Mouse (Mus musculus) liver, embryonic 15.5 days (tissue): ENCODE data around the gene Rpl38. TPM values are rescaled to one million over a fixed set of nuclear protein-coding genes. Genes with fewer than 3 reads are reported as not detected.

ENCODE experiments used
- ATAC-seq: fragments of 200-750 bp; cut with Nextera tagmentation; 2 replicates; pipeline ENCODE4 v1.8.0; 2017; ENCODE audit warnings: moderate number of reproducible peaks, mild to moderate bottlenecking, moderate library complexity; ENCODE audit not compliant: insufficient read depth
- H3K27ac ChIP-seq: fragments of 300-500 bp; sonication (generic); replicated peaks from 2 replicates; pipeline ENCODE4 v1.5.1; 2015; ENCODE audit warnings: mild to moderate bottlenecking, inconsistent platforms
- H3K27me3 ChIP-seq: fragments of 300-500 bp; sonication (generic); 2 replicates; pipeline ENCODE4 v1.6.1; 2015; ENCODE audit warnings: mild to moderate bottlenecking, inconsistent platforms
- H3K36me3 ChIP-seq: fragments of 300-500 bp; sonication (generic); replicated peaks from 2 replicates; pipeline ENCODE4 v1.6.1; 2015; ENCODE audit warnings: moderate library complexity, mild to moderate bottlenecking, inconsistent platforms
- H3K4me1 ChIP-seq: fragments of 300-500 bp; sonication (generic); replicated peaks from 2 replicates; pipeline ENCODE4 v1.6.1; 2015; ENCODE audit warnings: inconsistent platforms
- H3K4me2 ChIP-seq: fragments of 300-500 bp; sonication (generic); 2 replicates; pipeline ENCODE4 v1.6.1; 2015; ENCODE audit warnings: moderate library complexity, mild to moderate bottlenecking, inconsistent platforms
- H3K4me3 ChIP-seq: fragments of 300-500 bp; sonication (generic); replicated peaks from 2 replicates; pipeline ENCODE4 v1.5.1; 2015; ENCODE audit warnings: mild to moderate bottlenecking, inconsistent platforms
- H3K9ac ChIP-seq: fragments of 300-500 bp; sonication (generic); 2 replicates; pipeline ENCODE4 v1.6.1; 2015; ENCODE audit warnings: moderate library complexity, mild to moderate bottlenecking, inconsistent platforms
- H3K9me3 ChIP-seq: fragments of 300-500 bp; sonication (generic); replicated peaks from 2 replicates; pipeline ENCODE4 v1.6.1; 2016; ENCODE audit warnings: inconsistent platforms
- WGBS: fragments of 180-500 bp; shearing (Covaris S2); methylation state at CpG from one replicate; pipeline ENCODE4 v1.1.7; 2015; ENCODE audit warnings: mixed read lengths; ENCODE audit not compliant: insufficient replicate concordance; 5-methylcytosine and 5-hydroxymethylcytosine counted together
- polyA plus RNA-seq: library from polyadenylated mRNA; unstranded; fragments of >200 nt; fragmentation: Nextera tagmentation; extraction: Ambion mirVana; gene quantifications from 2 replicates; pipeline ENCODE4 v1.2.1, GENCODE M21; 2015

The Rpl38 gene
- polyA plus RNA-seq, result 503 and 662 TPM in 2 replicates

- WGBS, result under 1% methylated on average over 20 of the region's 21 CpGs
These were observed at the start of gene Rpl38 for GRCm38 (mm10) chr11:114668301-114668710. Gene Rpl38 (plus strand): TSS chr11:114668524.

GRCm38 (mm10) chr11:114618697-114619417 is 49.5 kb upstream of the Rpl38 start:
- Histone ChIP-seq H3K4me3 (no peak overlapping the region), H3K4me2 (no peak overlapping the region), H3K36me3 (no peaks in the 10 kb centered on the region), H3K27ac (no peak overlapping the region), H3K9me3 (no peaks in the 10 kb centered on the region), H3K9ac (no peak overlapping the region), H3K4me1 (no peaks in the 10 kb centered on the region), H3K27me3 (0 out of 2 replicates have a peak, but pooled peaks cover 7% of the 10 kb centered on the region)
- WGBS, result 48% methylated on average over 17 of the region's 17 CpGs
- no peak for ATAC-seq

More at GRCm38 (mm10) chr11:114668301-114668710, at the start of gene Rpl38:
- peak within 1 kb of the TSS; percentile 77 for H3K9ac ChIP-seq
- 0 out of 2 replicates have a peak, but pooled peaks cover 11% of the 10 kb centered on the region for H3K27me3 ChIP-seq
- peak within 1 kb of the TSS; percentile 88 for H3K4me3 ChIP-seq
- H3K4me2 ChIP-seq, result peak within 1 kb of the TSS; percentile 83
- no peaks in the 10 kb centered on the region for H3K9me3 ChIP-seq
- H3K4me1 ChIP-seq, result peaks cover 35% of the 10 kb centered on the region
- ATAC-seq, result peak; percentile 85
- peak within 1 kb of the TSS; percentile 80 for H3K27ac ChIP-seq
- H3K36me3 ChIP-seq, result peaks cover 34% of the 10 kb centered on the region

DNA sequence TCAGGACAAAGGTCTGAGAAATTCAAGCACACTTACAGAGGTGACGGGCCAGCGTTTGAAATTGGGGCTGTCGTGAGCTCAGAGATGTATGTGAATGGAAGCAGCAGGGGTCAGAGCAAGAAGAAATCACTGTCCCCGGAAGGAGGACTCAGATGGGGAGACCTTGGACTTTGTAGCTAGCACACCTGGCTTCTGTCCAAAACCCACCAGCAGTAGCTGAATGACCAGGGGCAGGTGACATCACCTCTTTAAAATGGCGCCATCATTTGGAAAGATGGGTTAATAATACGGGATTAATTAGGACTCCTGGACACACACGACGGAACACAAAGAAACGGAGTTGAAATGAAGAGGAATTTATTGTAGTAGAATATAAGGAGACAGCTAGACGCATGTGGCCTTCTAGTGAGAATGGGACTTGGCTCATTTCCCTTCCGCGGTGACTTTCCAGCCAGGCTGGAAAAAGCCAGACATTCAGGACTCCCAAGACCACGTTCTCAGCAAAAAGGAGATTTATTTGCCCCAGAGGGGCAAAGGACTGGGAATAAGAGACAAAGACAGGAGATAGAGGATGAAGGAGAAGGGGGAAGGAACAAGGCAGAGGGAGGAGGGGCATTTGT is 42.1 kb upstream of the Rpl38 start:
- WGBS, result 73% methylated on average over 13 of the region's 13 CpGs
- no peak overlapping the region for H3K27ac ChIP-seq
- no peaks in the 10 kb centered on the region for H3K27me3 ChIP-seq
- no peak overlapping the region for H3K4me2 ChIP-seq
- H3K4me3 ChIP-seq, result no peak overlapping the region
- H3K4me1 ChIP-seq, result no peaks in the 10 kb centered on the region
- no peaks in the 10 kb centered on the region for H3K36me3 ChIP-seq
- no peak for ATAC-seq
- no peak overlapping the region for H3K9ac ChIP-seq
- H3K9me3 ChIP-seq, result no peaks in the 10 kb centered on the region

GRCm38 (mm10) chr11:114627036-114627435 is 41.3 kb upstream of the Rpl38 start:
- H3K9ac ChIP-seq, result no peak overlapping the region
- H3K27ac ChIP-seq, result no peak overlapping the region
- H3K36me3 ChIP-seq, result no peaks in the 10 kb centered on the region
- H3K27me3 ChIP-seq, result no peaks in the 10 kb centered on the region
- 50% methylated on average over 6 of the region's 6 CpGs for WGBS
- no peak overlapping the region for H3K4me3 ChIP-seq
- no peak for ATAC-seq
- no peaks in the 10 kb centered on the region for H3K4me1 ChIP-seq
- no peaks in the 10 kb centered on the region for H3K9me3 ChIP-seq
- no peak overlapping the region for H3K4me2 ChIP-seq

- ATAC-seq, result no peak
- Histone ChIP-seq H3K27ac (no peak overlapping the region), H3K4me3 (no peak overlapping the region), H3K4me2 (no peak overlapping the region), H3K27me3 (no peaks in the 10 kb centered on the region), H3K9ac (no peak overlapping the region), H3K4me1 (no peaks in the 10 kb centered on the region), H3K9me3 (no peaks in the 10 kb centered on the region), H3K36me3 (no peaks in the 10 kb centered on the region)
- WGBS, result 61% methylated on average over 12 of the region's 12 CpGs
These were observed 40.3 kb upstream of the Rpl38 start for GRCm38 (mm10) chr11:114628032-114628431.

- Histone ChIP-seq H3K4me3 (no peak overlapping the region), H3K9me3 (no peaks in the 10 kb centered on the region), H3K27me3 (peaks cover under 1% of the 10 kb centered on the region; the same call in 1 of the 2 replicates), H3K27ac (no peak overlapping the region), H3K4me1 (no peaks in the 10 kb centered on the region), H3K36me3 (no peaks in the 10 kb centered on the region), H3K4me2 (no peak overlapping the region), H3K9ac (no peak overlapping the region)
- ATAC-seq, result no peak
- WGBS, result 61% methylated on average over 5 of the region's 5 CpGs
These were observed 38.3 kb upstream of the Rpl38 start for GRCm38 (mm10) chr11:114630044-114630443.

GRCm38 (mm10) chr11:114632266-114632665 is 36.1 kb upstream of the Rpl38 start:
- no peak for ATAC-seq
- WGBS, result 57% methylated on average over 8 of the region's 8 CpGs
- no peak overlapping the region for H3K27ac ChIP-seq
- no peaks in the 10 kb centered on the region for H3K9me3 ChIP-seq
- H3K9ac ChIP-seq, result no peak overlapping the region
- no peaks in the 10 kb centered on the region for H3K36me3 ChIP-seq
- H3K4me3 ChIP-seq, result no peak overlapping the region
- H3K27me3 ChIP-seq, result peaks cover 18% of the 10 kb centered on the region
- H3K4me1 ChIP-seq, result no peaks in the 10 kb centered on the region
- H3K4me2 ChIP-seq, result no peak overlapping the region

- Histone ChIP-seq H3K4me2 (no peak overlapping the region), H3K9me3 (no peaks in the 10 kb centered on the region), H3K27me3 (peaks cover 47% of the 10 kb centered on the region), H3K4me1 (no peaks in the 10 kb centered on the region), H3K4me3 (no peak overlapping the region), H3K36me3 (no peaks in the 10 kb centered on the region), H3K27ac (no peak overlapping the region), H3K9ac (no peak overlapping the region)
- WGBS, result under 1% methylated on average over 6 of the region's 6 CpGs
- ATAC-seq, result no peak
These were observed 32.0 kb upstream of the Rpl38 start for GRCm38 (mm10) chr11:114636292-114636691.

DNA sequence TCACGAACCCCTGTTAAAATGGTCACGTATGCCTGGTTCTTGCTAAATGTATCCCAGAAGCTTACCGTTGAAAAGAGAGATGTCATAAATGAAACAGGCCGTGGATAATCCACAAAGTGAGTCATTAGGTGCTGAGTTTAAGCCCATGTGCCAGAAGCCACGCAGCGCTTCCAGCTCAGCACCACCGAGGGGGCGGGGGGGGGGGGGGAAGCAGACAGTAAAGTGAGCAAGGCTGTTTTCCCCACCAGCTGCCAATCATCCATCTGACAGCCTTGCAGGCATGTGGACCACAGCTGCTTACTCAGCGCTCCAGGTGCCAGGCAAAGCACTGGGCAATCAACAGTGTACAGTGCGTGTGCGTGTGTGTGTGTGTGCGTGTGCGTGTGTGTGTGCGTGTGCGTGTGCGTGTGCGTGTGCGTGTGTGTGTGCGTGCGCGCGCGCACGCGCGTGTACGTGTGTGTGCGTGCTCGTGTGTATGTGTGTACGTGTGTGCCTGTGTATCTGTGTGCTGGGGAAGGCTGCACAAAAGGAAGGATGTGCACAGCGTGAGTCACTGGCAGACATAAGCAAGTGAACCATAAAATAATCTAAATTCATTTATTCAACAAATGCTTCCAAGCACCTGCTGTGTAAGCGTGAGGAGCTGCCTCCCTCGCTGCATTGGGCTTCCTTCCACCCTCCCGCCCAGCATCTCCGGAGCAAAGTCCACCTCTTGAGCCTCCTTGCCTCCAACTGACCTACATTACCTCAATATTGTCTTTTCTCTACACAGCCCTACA is 31.4 kb upstream of the Rpl38 start:
- no peak overlapping the region for H3K27ac ChIP-seq
- no peak for ATAC-seq
- H3K36me3 ChIP-seq, result no peaks in the 10 kb centered on the region
- H3K4me2 ChIP-seq, result no peak overlapping the region
- no peak overlapping the region for H3K9ac ChIP-seq
- no peaks in the 10 kb centered on the region for H3K4me1 ChIP-seq
- H3K4me3 ChIP-seq, result no peak overlapping the region
- 55% methylated on average over 35 of the region's 35 CpGs for WGBS
- peaks cover 47% of the 10 kb centered on the region for H3K27me3 ChIP-seq
- no peaks in the 10 kb centered on the region for H3K9me3 ChIP-seq

DNA sequence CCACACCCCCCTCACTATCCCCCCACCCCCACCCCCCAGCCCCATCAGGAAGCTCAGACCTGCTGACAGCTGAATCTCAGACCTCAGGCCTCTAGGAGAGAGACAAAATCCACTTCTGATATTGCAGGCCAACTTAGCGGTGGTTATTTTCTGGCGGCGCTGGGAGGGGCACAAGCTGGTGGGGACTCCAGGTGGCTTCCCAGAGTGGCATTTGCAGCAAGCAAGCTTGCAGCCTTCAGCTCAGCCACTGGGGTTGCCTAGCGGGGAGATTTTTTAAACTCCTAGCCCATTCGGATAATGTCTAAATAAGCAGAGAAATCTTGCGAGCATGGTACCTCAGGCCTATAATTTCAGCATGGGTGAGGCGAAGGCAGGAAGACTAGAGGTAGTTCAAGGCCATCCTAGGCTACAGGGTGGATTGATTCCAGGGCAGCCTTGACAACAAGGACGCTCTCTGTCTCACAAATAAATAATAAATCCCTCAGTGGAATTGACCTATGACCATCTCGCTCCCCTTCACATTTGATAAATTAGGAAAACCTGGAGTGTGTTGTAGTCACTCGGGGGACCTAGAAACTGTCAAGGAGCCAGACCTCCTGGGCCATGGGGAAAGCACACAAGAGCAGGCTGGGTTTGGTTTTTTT is 29.6 kb upstream of the Rpl38 start:
- WGBS, result 57% methylated on average over 10 of the region's 10 CpGs
- Histone ChIP-seq H3K27me3 (peaks cover 47% of the 10 kb centered on the region), H3K9ac (no peak overlapping the region), H3K4me2 (no peak overlapping the region), H3K4me1 (no peaks in the 10 kb centered on the region), H3K9me3 (no peaks in the 10 kb centered on the region), H3K27ac (no peak overlapping the region), H3K36me3 (no peaks in the 10 kb centered on the region), H3K4me3 (no peak overlapping the region)
- ATAC-seq, result no peak

GRCm38 (mm10) chr11:114639681-114640103 is 28.6 kb upstream of the Rpl38 start:
- Histone ChIP-seq H3K4me2 (no peak overlapping the region), H3K27me3 (peaks cover 47% of the 10 kb centered on the region)
- WGBS, result 20% methylated on average over 19 of the region's 19 CpGs

More at GRCm38 (mm10) chr11:114639681-114640103, 28.6 kb upstream of the Rpl38 start:
- no peak for ATAC-seq
- H3K9me3 ChIP-seq, result no peaks in the 10 kb centered on the region
- H3K36me3 ChIP-seq, result no peaks in the 10 kb centered on the region
- no peak overlapping the region for H3K4me3 ChIP-seq
- no peak overlapping the region for H3K27ac ChIP-seq
- H3K4me1 ChIP-seq, result no peaks in the 10 kb centered on the region
- H3K9ac ChIP-seq, result no peak overlapping the region
